Mouse (Mus musculus) naive thymus-derived CD4-positive, alpha-beta T cell, adult 2 months (primary cell): ENCODE measurements around the gene Zfp605.
"Not testable (repeated sequence)": the region's sequence is repeated elsewhere in the genome, so short reads cannot be mapped to it uniquely, and the experiment has no call there.

Experiments
- DNase-seq: peaks from one replicate; pipeline ENCODE4 v3.0.0-alpha.2; 2011; ENCODE audit warnings: low read depth

Zfp605 gene

DNA sequence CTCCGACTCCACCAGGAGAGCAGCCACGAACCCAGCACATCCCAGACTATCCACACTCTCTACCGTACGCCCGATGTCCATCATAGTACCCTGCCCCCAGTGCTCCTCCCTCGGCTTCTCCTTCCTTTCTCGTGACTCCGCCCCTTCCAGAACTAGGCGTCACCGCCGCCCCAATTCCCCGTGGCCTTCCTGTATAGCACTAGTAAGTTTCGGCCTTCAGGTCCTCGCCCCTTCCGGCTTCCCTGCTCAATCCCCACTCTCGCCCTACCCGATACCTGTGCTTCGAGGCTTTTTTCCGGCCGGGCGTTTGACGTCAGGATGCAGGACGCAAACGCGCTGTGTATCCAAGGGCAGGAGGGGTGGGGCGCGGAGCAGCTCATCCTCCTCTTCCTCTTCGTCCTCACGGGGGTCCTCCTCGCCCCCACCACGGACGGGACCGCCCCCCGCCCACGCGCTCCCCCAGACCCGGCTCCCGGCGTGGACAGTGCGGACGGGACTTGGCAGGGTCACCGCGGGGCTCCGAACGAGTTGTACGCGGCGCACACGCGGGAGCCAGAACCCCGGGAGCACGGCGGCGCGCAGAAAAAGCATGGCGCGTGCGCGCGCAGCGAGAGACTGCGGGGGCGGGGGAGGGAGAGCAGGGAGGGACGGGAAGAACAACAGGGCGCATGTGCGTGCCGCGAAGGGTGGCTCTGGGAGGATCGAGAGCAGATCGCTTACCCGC is 2.1 kb upstream of the Zfp605 start, which contains the start of gene Gtpbp6:
TSS of gene Gtpbp6 (minus strand) at position 617 of the 724 bp plus-strand sequence.
- peak; percentile 97 for DNase-seq

DNA sequence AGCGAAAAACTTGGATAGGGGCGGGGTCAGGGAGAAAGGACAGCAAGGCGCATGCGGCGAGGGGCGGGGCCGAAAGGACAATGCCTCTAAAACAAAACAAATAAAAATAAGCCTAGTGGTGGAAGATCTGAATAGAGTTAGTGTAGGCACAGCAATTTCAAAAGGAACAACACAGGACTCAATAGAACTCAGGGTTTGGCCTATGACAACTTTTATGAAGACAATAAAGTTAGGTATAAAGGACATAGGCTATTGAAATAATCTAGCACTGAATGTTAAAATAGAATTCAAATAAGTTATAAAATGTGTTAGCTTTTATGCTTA is 1.6 kb upstream of the Zfp605 start:
- no peak for DNase-seq

DNA sequence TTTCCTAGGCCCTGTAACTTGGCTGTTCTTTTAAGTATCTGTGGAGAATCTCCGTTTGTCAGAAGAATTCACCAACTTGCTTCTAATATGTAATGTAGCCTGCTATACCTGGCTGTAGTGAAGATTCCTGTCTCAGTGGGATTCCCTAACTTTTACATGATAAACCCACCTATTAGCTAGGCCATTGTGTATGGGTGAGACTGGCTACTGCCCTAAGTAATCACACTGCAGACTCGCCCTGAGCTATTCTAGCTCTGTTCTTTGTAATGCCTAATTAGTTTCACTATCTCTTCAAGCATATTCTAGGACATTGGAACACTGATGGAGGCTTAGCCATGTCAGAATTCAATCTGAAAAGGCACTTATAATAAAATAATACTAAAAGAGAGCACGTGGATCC is 12.5 kb downstream of the Zfp605 start:
- not testable (repeated sequence) for DNase-seq

DNA sequence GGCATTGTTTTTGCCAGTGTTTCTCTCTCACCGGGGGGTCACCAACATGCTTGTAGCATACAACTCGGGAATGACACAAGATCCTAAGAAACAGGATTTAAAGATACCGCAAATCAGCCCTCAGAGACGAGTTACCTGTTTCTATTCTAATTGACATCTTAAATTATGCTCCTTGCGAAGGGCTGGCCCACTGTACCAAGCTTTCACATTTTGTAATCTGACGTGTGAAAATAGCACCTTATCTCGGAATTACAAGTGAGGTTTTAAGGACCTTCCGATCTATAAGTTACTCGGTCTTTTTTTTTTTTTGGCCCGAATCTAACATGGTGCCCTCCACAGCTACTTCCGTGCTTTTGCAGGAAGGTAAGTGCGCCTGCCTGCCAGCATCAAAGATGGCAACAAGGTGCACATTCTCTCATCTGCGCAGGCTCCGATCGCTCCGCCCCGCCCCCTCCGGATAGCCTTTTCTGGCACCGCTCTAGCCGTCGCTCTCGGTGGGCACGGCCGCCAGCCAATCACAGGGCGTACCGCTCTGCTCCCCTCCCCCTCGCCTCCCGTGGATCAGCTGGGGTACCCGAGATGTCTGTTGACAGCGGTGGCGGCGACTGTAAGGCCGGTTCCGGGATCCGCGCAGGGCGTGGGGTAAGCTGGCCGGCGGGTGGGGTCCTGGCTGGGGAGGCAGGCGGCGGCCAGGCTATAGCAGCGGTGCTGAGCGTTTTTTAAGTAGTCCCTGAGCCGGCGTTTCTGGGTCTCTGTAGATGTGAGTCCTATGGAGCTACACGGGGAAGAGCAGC is 25.6 kb downstream of the Zfp605 start, which contains the start of gene Chfr:
TSS of gene Chfr (plus strand) at position 550 of the 794 bp plus-strand sequence.
- peak; percentile 100 for DNase-seq

DNA sequence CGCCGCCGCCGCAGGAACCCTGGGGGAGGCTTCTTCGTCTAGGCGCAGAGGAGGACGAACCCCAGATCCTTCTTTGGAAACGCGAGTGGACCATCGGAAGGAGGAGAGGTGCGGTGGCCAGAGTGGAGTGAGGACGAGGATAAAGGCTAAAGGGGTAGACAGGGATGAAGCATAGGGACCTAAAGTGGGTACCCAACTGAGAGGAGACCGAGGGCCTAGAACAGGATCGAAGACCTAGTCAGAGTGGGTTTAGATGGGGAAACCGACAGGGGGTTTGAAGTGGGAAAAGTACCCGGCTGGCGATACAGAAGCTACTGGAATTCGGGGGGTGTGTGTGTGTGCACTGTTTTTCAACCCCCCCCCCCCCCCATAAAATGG is 26.2 kb downstream of the Zfp605 start:
- no peak for DNase-seq

DNA sequence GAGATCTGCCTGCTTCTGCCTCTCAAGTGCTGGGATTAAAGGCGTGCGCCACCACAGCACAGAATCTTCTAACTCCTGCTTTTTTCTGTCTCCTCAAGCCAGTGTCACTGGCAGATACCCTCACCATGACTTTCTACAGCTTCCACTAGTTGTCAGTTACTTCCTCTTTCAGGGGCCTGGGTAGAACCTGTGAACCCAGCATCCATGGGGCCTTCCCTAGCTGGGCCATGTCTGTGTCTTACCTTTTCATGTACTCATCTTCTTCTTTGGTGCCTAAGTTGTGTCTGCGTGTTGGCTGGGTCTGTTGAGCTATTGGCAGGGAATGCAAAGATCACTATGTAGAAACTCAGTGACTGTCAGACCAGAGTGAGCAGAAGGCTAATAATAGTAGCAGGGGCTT is 27.9 kb downstream of the Zfp605 start:
- no peak for DNase-seq

DNA sequence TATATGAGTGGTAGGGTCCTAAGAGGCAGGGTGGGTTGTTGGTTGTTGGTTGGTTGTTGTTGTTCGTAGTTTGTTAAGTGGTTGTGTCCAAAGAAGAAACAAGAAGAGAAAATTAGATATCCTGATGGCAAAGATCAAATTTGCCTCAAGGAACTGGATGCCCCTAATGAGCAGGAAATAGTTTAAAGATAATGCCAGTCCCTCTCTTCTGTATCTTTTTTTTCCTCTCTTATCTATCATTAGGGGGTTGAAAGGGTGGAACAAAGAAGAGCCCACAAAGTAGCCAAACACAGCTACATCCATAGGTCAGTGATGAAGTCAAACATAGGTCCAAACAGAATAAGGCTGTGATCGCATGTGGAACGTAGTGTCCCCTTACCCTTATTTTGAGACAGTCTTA is 29.4 kb downstream of the Zfp605 start:
- no peak for DNase-seq

DNA sequence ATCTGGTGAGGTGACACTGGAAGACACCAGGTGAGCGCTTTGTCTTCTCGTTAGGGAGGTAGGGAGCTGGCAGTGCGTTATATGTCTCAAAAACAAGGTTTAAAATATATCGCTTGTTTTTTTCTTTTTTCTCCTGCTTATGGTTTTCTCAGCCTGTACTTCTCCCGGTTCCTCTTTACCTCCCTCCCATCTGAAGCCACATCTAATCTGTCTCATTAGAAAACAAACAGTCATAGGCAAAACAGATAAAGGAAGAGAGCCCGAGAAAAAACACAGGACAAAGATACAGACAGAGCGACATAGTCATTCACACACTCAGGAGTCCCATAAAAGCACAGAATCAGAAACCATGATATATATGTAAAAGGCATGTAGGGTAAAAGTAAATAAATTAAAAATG is 30.5 kb downstream of the Zfp605 start:
- DNase-seq, result no peak

DNA sequence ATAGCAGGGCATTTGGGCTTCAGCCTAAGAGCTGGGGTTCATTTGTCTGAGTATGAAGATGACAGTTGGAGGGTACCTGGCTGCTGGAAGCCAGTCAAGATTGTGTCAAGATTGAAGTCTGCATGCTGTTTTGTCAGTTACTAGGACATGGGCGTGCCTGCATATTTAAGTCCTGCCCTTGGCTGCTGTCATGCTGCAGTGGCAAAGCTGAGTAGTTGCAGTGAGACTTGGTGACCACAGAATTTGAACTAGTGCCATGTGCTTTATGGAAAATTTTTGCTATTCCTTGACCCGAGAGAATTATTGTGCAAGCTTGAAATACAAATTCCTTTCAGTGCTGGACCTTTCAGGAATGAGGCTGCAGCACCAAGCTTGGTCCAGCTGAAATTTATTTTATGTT is 32.4 kb downstream of the Zfp605 start:
- DNase-seq, result no peak

DNA sequence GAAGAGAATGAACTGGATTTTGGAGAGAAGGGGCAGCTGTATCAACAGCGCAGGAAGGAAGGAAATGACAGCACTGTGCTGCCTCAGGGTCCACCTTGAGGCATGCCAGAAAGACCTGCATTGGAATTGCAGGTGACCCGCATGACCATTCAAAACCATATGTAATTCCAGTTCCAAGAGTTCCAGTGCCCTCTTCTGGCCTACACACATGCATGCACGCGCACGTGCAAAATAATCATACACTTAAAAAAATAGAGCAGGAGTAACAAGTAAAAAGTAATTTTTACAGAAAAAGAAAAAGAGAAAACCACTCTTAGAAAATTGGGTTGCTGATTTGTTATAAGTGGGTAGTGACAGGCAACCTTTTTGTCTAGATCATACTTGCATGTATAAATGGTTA is 33.1 kb downstream of the Zfp605 start:
- DNase-seq, result peak; percentile 31

DNA sequence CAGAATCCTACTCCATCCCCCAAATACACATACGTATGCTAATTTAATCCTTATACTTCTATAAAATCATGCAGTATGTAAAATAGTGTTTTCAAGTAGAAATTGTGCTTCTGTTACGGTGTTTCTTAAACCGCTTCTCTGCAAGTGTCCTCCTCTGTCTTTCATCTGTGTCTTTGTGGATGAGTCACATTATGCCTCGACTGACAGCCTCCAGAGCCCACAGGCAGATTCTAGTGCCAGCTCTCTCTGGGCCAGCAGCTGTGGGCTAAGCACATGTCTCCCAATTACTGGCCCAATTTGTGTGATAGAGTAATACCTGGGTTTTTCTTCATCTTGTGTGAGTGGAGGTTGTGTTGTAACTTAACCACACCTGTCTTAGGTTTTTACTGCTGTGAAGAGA is 59.5 kb downstream of the Zfp605 start:
- no peak for DNase-seq

DNA sequence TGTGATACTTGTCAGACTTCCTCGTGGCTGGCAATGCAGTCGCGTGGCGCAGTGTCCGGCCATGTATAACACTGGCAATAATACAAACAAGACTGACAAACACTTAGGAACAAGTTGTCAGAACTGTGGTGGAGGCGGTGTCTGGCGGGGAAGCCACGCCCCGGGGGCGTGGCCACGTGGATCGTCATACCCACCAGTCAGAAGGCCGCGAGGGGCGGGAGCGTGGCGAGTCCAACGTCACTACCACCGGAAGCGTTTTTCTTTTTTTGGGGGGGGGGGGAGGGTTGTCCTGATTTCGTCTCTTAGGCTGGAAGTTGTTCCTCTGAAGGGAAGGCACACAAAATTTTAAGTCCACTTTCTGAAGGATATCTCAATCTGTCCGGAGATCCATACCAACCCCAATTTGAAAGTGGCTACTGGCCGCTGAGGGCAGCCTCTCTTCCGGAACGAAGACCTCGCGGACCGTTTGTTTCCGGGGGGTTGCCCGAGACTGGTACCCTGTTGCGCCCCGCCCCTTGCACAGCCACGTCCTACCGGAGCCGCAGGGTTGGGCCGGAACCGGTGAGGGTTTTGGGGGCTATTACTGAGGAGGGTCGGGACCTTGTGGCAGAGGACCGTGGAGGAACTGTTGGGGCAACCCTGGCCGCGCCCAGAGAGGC is 66.6 kb downstream of the Zfp605 start, which contains the start of gene Golga3:
TSS of gene Golga3 (plus strand) at position 340 of the 659 bp plus-strand sequence.
- peak; percentile 98 for DNase-seq

DNA sequence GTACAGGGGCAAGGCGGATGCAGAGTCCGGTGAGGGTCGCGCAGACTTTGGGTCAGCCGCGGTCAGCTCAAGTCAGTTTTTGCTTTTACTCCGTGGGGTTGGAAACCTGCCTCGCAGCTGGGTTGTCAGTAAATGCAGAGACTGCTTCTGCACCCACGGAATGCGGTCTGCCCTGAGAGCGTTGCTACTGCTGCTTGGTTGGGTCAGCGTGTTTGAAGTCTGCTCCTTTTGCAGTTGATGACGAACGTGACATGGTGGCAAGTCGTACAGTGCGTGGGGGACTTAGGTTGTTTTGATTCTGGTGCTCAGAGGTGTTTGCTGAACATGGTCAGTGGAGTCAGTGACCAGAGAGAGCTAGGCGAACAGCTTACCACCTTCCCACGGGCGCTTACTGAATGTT is 67.1 kb downstream of the Zfp605 start:
- DNase-seq, result no peak

DNA sequence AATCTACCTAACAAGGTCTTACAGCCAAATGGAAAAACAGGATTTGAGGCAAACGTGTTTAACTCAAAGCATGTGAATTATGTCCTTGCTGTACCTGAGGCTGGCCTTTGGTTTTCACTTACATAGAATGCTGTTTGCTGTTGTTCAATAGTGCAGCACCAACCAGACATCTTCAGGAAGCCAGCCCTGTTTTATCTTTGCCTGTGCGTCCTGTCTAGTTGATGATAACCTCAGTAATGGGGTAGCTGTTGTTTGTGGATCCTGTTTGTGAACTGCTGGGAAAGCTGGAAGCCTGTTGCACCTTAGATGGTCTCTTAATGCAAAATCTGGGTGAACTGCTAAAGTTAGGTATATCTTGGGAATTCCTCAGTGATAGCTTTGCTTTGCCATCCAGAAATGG is 68.7 kb downstream of the Zfp605 start:
- DNase-seq, result no peak
